Mouse (Mus musculus) adrenal gland, adult 18-20 months (tissue): ENCODE measurements at regions not wholly inside any gene's neighbourhood (a gene's known extent, or its start where the extent isn't known, plus 50 kb on each side); places are given as distances from the start of the nearest gene placed in this dataset.

ENCODE experiments used
- DNase-seq, 2 experiments: peaks; one replicate each; pipeline ENCODE4 v3.0.0; 2021 to 2022; ENCODE audit warnings: low spot score in 2 of 2

- DNase-seq = no peak
Measured at GRCm38 (mm10) chr17:45966736-45967135, 65.4 kb downstream of the Vegfa start.

- no peak for DNase-seq
Measured at GRCm38 (mm10) chr17:45964031-45964430, 68.1 kb downstream of the Vegfa start.

GRCm38 (mm10) chr17:45963332-45963731 is 68.8 kb downstream of the Vegfa start:
- no peak for DNase-seq

- peak; percentile 41 to 49 for DNase-seq
Measured at GRCm38 (mm10) chr17:45961626-45962319, 70.4 kb downstream of the Vegfa start.

GRCm38 (mm10) chr17:45958094-45958881 is 73.9 kb downstream of the Vegfa start:
- DNase-seq = peak; percentile 43

GRCm38 (mm10) chr17:45955481-45955880 is 76.7 kb downstream of the Vegfa start:
- DNase-seq = peak; percentile 40 to 54

GRCm38 (mm10) chr17:45954824-45955223 is 77.3 kb downstream of the Vegfa start:
- DNase-seq = no peak

- DNase-seq = no peak
Measured at GRCm38 (mm10) chr17:45953523-45953922, 78.6 kb downstream of the Vegfa start.

- peak in 1 of 2 experiments; percentile 64 for DNase-seq
Measured at GRCm38 (mm10) chr17:45950533-45951164, 81.5 kb downstream of the Vegfa start.

GRCm38 (mm10) chr17:45949141-45949540 is 83.0 kb downstream of the Vegfa start:
- DNase-seq = no peak

GRCm38 (mm10) chr17:45948314-45948935 is 83.7 kb downstream of the Vegfa start:
- DNase-seq = no peak

GRCm38 (mm10) chr17:45945005-45945404 is 87.2 kb downstream of the Vegfa start:
- no peak for DNase-seq

GRCm38 (mm10) chr17:45943244-45943643 is 88.9 kb downstream of the Vegfa start:
- no peak for DNase-seq

- no peak for DNase-seq
Measured at GRCm38 (mm10) chr17:45941890-45942375, 90.2 kb downstream of the Vegfa start.

GRCm38 (mm10) chr17:45940121-45940813 is 91.9 kb downstream of the Vegfa start:
- DNase-seq = no peak

GRCm38 (mm10) chr17:45938284-45938683 is 93.9 kb downstream of the Vegfa start:
- no peak for DNase-seq

GRCm38 (mm10) chr17:45936577-45936976 is 95.6 kb downstream of the Vegfa start:
- no peak for DNase-seq

- no peak for DNase-seq
Measured at GRCm38 (mm10) chr17:45935291-45935690, 96.9 kb downstream of the Vegfa start.

- no peak for DNase-seq
Measured at GRCm38 (mm10) chr17:45934002-45934401, 98.2 kb downstream of the Vegfa start.

- DNase-seq = no peak
Measured at GRCm38 (mm10) chr17:45933034-45933433, 99.1 kb downstream of the Vegfa start.

GRCm38 (mm10) chr17:45932611-45933010 is 99.6 kb downstream of the Vegfa start:
- DNase-seq = no peak
